Mouse (Mus musculus) forebrain, postnatal 0 days (tissue): ENCODE data around the gene Rbbp4. TPM values are rescaled to one million over a fixed set of nuclear protein-coding genes. Genes with fewer than 3 reads are reported as not detected.
A peak's percentile ranks its signal among the peaks of the same experiment; 100 is the strongest.

ENCODE experiments used
- ATAC-seq: fragments of 200-750 bp; cut with Nextera tagmentation; 2 replicates; pipeline ENCODE4 v1.8.0; 2017; ENCODE audit warnings: mild to moderate bottlenecking, moderate library complexity
- DNase-seq: peaks from one replicate; pipeline ENCODE4 v3.0.0-alpha.2; 2015
- H3K27ac ChIP-seq: fragments of 300-500 bp; sonication (generic); 2 replicates; pipeline ENCODE4 v1.5.1; 2014; ENCODE audit warnings: low read depth, mild to moderate bottlenecking, antibody characterized with exemption, low read length, moderate library complexity, mixed read lengths
- H3K27me3 ChIP-seq: fragments of 300-500 bp; sonication (generic); 2 replicates; pipeline ENCODE4 v1.6.1; 2014; ENCODE audit warnings: mild to moderate bottlenecking, low read length, mixed read lengths; ENCODE audit not compliant: insufficient read depth
- H3K36me3 ChIP-seq: fragments of 300-500 bp; sonication (generic); 2 replicates; pipeline ENCODE4 v1.6.1; 2014; ENCODE audit warnings: mild to moderate bottlenecking, moderate library complexity; ENCODE audit not compliant: insufficient read depth
- H3K4me1 ChIP-seq: fragments of 300-500 bp; sonication (generic); 2 replicates; pipeline ENCODE4 v1.6.1; 2014; ENCODE audit warnings: antibody characterized with exemption; ENCODE audit not compliant: insufficient read depth
- H3K4me2 ChIP-seq: fragments of 300-500 bp; sonication (generic); 2 replicates; pipeline ENCODE4 v1.6.1; 2014; ENCODE audit warnings: low read depth, mild to moderate bottlenecking, moderate library complexity
- H3K4me3 ChIP-seq: fragments of 300-500 bp; sonication (generic); 2 replicates; pipeline ENCODE4 v1.5.1; 2014; ENCODE audit warnings: low read depth, low read length, mixed read lengths
- H3K9ac ChIP-seq: fragments of 300-500 bp; sonication (generic); 2 replicates; pipeline ENCODE4 v1.6.1; 2014; ENCODE audit warnings: mild to moderate bottlenecking
- H3K9me3 ChIP-seq: fragments of 300-500 bp; sonication (generic); 2 replicates; pipeline ENCODE4 v1.6.1; 2016; ENCODE audit warnings: low read length
- CTCF ChIP-seq: sonication (generic); IDR thresholded peaks from 2 replicates; pipeline ENCODE4 v1.5.1; 2016; ENCODE audit warnings: antibody characterized with exemption, control low read depth, low read depth
- WGBS: fragments of 180-500 bp; shearing (Covaris S2); extraction: QIAGEN DNeasy Blood & Tissue Kit; methylation state at CpG from one replicate; pipeline ENCODE4 v1.1.7; 2014; 5-methylcytosine and 5-hydroxymethylcytosine counted together
- polyA plus RNA-seq: library from polyadenylated mRNA; unstranded; fragments of >200 nt; fragmentation: Nextera tagmentation; extraction: Ambion mirVana; gene quantifications from 2 replicates; pipeline ENCODE4 v1.2.1, GENCODE M21; 2015
- total RNA-seq: library from RNA; depleted of rRNA; stranded (reverse); fragments of >200 nt; gene quantifications from 2 replicates; pipeline ENCODE4 v1.2.3, GENCODE M21; 2014; rRNA removed

Gene Rbbp4
- total RNA-seq (103 and 111 TPM in 2 replicates), polyA plus RNA-seq (272 and 292 TPM in 2 replicates)

DNA sequence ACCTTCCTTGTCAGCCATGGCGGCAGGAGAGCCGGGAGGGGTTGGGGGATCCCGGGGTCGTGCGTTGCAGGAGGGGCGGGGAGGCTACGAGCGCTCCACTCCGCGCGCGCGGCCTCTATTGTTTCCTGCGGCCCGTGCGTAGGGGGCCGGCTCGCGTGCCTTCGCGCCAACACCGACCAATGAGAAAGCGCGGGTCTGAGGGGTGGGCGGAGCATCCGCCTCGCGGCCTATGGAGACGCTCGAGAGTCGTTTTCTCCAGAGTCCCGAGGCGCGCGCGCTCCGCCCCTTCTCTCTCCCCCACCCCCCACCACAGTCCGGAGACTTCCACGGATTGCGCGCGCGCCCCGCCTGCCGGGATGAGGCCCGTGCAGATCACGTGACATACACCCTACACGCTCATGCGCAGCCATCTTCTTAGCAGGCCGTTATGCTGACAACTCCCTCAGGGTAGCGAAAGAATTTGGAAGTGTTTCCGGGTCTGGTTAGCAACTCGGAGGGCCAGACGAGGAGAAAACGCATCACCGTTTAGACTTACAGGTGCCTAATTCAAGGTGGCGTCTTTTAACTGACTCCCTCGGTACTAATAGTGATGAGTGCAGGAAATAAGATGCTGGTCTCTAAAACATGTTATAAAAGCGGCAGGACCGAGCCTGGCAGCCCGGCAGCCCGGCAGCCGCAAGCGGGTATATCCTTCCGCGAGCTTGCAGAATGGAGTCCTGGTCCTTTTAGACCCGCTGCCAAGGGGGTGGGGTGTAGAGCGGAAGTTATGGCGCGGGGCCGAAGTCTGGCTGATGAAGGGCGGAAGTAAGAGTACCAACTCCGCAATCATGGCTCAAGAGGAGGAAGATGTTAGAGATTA is at the start of gene Rbbp4, which contains the start of gene Zbtb8os:
Gene Rbbp4 (minus strand): TSS at position 155 of the 859 bp plus-strand sequence.
Gene Zbtb8os (plus strand): TSS at position 480 of the 859 bp plus-strand sequence.
- Histone ChIP-seq H3K4me3 (peak within 1 kb of the TSS; percentile 96), H3K9me3 (no peaks in the 10 kb centered on the region), H3K27me3 (no peaks in the 10 kb centered on the region), H3K9ac (peak within 1 kb of the TSS; percentile 89), H3K4me2 (peak within 1 kb of the TSS; percentile 71), H3K27ac (peak within 1 kb of the TSS; percentile 99), H3K36me3 (peaks cover 7% of the 10 kb centered on the region; the same call in 1 of the 2 replicates), H3K4me1 (peaks cover 22% of the 10 kb centered on the region)
- DNase-seq: peak; percentile 100
- under 1% methylated on average over 53 of the region's 73 CpGs for WGBS
- peak; percentile 33 for TF ChIP-seq CTCF
- ATAC-seq: peak; percentile 98

DNA sequence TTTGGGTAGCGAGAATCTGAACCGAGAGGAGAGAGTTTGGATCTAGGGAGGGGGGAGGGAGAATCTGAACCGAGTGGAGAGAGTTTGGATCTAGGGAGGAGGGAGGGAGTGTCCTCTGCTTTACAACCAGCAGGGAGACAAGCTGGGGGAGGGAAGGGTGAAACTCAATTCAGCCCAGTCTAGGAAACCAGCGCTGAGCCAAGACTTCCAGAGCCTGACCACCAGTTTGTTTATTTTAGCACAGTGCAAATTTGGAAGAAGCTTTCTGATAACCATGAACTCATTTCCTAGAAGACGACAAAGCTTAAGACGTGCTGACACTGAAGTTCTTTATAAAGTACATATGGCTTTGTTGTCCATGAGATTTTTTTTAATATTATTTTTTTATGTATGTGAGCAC is 49.3 kb upstream of the Rbbp4 start:
- no peak for ATAC-seq
- Histone ChIP-seq H3K9ac (no peak overlapping the region), H3K9me3 (no peaks in the 10 kb centered on the region), H3K4me2 (no peak overlapping the region), H3K27me3 (no peaks in the 10 kb centered on the region), H3K27ac (no peak overlapping the region), H3K4me1 (no peaks in the 10 kb centered on the region), H3K4me3 (no peak overlapping the region), H3K36me3 (no peaks in the 10 kb centered on the region)
- WGBS: 44% methylated on average over 6 of the region's 6 CpGs
- no peak for DNase-seq
- no peak for TF ChIP-seq CTCF

DNA sequence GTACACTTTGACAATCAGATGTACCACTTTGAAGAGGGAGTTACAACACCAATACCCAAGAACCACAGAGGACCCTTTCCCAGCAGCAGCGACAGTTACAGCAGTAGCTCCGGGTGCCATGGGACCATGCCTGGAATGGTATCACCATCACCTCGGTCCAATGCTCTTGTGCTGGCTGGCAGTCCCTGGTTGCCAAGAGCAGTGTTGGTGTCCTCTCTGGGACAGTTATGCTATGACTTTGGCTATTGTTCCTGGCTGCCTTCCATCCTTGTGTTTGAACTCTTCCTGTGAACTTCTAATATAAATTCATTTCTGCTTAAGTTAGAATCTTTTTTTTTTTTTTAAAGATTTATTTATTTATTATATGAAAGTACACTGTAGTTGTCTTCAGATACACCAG is 48.4 kb upstream of the Rbbp4 start:
- no peaks in the 10 kb centered on the region for H3K27me3 ChIP-seq
- no peaks in the 10 kb centered on the region for H3K36me3 ChIP-seq
- TF ChIP-seq CTCF: no peak
- H3K9me3 ChIP-seq: no peaks in the 10 kb centered on the region
- 95% methylated on average over 3 of the region's 3 CpGs for WGBS
- no peak overlapping the region for H3K27ac ChIP-seq
- ATAC-seq: no peak
- no peak overlapping the region for H3K9ac ChIP-seq
- no peaks in the 10 kb centered on the region for H3K4me1 ChIP-seq
- H3K4me2 ChIP-seq: no peak overlapping the region
- no peak overlapping the region for H3K4me3 ChIP-seq
- DNase-seq: no peak

DNA sequence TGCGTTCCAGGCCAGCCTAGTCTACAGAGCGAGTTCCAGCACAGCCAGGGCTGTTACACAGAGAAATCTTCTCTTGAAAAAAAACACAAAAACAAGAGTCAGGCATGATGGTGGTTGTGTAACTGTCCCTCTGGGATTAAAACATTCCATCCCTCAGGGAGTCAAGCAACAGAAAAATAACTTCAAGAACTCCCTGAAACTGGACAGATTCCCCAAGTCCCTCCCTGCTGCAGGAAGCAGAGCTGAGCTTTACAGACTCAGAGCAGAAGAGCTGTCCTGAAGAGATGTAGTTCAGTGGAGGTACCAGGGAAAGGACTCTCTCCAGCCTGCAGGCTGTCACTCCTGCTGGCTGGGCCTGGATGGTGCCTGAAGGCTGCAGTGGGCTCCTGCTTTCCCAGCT is 47.3 kb upstream of the Rbbp4 start:
- 90% methylated on average over 2 of the region's 2 CpGs for WGBS
- Histone ChIP-seq H3K27me3 (no peaks in the 10 kb centered on the region), H3K4me1 (no peaks in the 10 kb centered on the region), H3K36me3 (no peaks in the 10 kb centered on the region), H3K9ac (no peak overlapping the region), H3K27ac (no peak overlapping the region), H3K4me3 (no peak overlapping the region), H3K9me3 (no peaks in the 10 kb centered on the region), H3K4me2 (no peak overlapping the region)
- DNase-seq (no peak), ATAC-seq (no peak)
- no peak for TF ChIP-seq CTCF

GRCm38 (mm10) chr4:129382029-129382428 is 46.9 kb upstream of the Rbbp4 start:
- no peaks in the 10 kb centered on the region for H3K9me3 ChIP-seq
- H3K4me2 ChIP-seq: no peak overlapping the region
- no peaks in the 10 kb centered on the region for H3K27me3 ChIP-seq
- H3K4me1 ChIP-seq: no peaks in the 10 kb centered on the region
- no peak for DNase-seq
- no peaks in the 10 kb centered on the region for H3K36me3 ChIP-seq
- TF ChIP-seq CTCF: no peak
- no peak overlapping the region for H3K4me3 ChIP-seq
- H3K9ac ChIP-seq: no peak overlapping the region
- no peak overlapping the region for H3K27ac ChIP-seq
- ATAC-seq: no peak
- 91% methylated on average over 9 of the region's 9 CpGs for WGBS

DNA sequence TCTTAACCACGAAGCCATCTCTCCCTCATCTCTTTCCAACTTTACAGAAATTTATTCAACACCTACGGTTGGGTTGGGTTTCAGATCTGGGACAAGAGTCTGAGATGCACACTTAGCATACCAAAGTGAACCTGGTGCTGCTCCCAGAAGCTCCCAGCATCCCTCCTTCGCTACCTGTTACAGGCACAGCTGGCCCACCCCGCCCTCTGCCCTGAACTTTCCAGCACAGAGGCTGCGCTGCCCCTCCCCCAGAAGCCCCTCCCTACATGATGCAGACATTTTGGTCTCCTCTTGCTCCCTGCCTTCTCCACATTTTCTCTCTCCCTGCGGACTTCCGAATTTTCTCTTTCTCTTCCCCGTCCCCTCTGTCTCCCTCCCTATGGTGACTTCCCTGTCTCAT is 46.0 kb upstream of the Rbbp4 start:
- Histone ChIP-seq H3K9ac (no peak overlapping the region), H3K4me1 (0 out of 2 replicates have a peak, but pooled peaks cover 6% of the 10 kb centered on the region), H3K4me3 (no peak overlapping the region), H3K36me3 (no peaks in the 10 kb centered on the region), H3K4me2 (no peak overlapping the region), H3K9me3 (no peaks in the 10 kb centered on the region), H3K27me3 (no peaks in the 10 kb centered on the region), H3K27ac (no peak overlapping the region)
- no peak for TF ChIP-seq CTCF
- DNase-seq (no peak), ATAC-seq (no peak)
- WGBS: 80% methylated on average over 8 of the region's 8 CpGs

- ATAC-seq: no peak
- WGBS: 84% methylated on average over 3 of the region's 3 CpGs
Observed at GRCm38 (mm10) chr4:129379805-129380204, 44.6 kb upstream of the Rbbp4 start.

More at GRCm38 (mm10) chr4:129379805-129380204, 44.6 kb upstream of the Rbbp4 start:
- H3K4me2 ChIP-seq: no peak overlapping the region
- no peaks in the 10 kb centered on the region for H3K36me3 ChIP-seq
- no peak overlapping the region for H3K4me3 ChIP-seq
- no peak for DNase-seq
- no peak overlapping the region for H3K27ac ChIP-seq
- H3K4me1 ChIP-seq: 0 out of 2 replicates have a peak, but pooled peaks cover 6% of the 10 kb centered on the region
- no peak for TF ChIP-seq CTCF
- H3K9ac ChIP-seq: no peak overlapping the region
- H3K27me3 ChIP-seq: no peaks in the 10 kb centered on the region
- no peaks in the 10 kb centered on the region for H3K9me3 ChIP-seq
